Mouse (Mus musculus): ENCODE measurements around the gene Abtb2. TPM values are rescaled to one million over a fixed set of nuclear protein-coding genes. Genes with fewer than 3 reads are reported as not detected.

The Abtb2 gene
- polyA plus RNA-seq, 1 experiment: 2.0 TPM

DNA sequence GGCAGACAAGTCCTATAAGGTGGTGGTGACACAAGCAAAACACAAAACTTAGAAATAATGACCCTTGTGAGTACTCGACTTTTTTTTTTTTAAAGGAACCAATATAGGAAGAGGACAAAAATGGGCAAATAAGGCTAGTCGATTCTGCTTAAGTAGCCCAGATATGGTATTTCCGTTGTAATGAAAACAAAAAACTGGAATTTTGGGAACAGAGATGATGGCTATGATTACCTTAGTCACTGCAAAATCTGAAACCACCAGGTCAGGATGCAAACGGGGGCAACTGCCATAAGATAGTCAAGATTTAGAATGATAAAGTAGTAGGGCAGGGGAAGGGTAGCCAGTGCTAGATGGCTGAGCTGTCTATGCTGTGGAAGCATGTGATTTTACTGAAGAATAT is 195.9 kb downstream of the Abtb2 start:
- H3K27ac ChIP-seq (replicated peaks; ENCODE audit: low read depth, low read length): no peak overlapping the region
- H3K4me1 ChIP-seq (ENCODE audit: control insufficient read depth, insufficient read depth, insufficient read length, low read length): no peaks in the 10 kb centered on the region
- no peak overlapping the region for H3K4me3 ChIP-seq (ENCODE audit: insufficient read depth, low read depth, low read length)

DNA sequence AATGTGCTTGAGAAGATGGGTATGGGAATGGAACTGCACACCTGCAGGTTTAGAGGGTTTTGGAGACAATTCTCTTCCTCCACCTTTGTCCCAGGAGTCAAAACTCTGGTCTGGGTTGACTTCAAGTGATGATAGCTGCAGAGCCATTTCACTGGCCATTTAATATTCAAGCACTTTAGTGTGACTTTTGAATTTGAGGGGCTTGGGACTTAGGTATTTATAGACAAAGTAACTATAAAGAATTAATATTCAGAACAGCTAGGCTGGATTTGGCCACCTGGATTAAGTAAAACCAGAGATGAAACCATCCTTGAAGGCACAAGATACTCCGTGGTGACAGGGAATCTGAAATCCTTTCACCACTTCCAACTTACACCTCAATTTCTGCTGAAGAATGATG is 196.4 kb downstream of the Abtb2 start:
- Histone ChIP-seq H3K4me1 (ENCODE audit: control insufficient read depth, insufficient read depth, insufficient read length, low read length) (no peaks in the 10 kb centered on the region), H3K4me3 (ENCODE audit: insufficient read depth, low read depth, low read length) (no peak overlapping the region), H3K27ac (replicated peaks; ENCODE audit: low read depth, low read length) (no peak overlapping the region)

Other genes with a start within 250 kb of the Abtb2 start
- gene Elf5, start 154.6 kb upstream of the Abtb2 start, polyA plus RNA-seq (2012; ENCODE audit: insufficient read depth, insufficient read length, missing spikeins): not detected in 2 replicates
- 631 and 665 TPM in 2 replicates for gene Cat, start 81.2 kb upstream of the Abtb2 start, polyA plus RNA-seq (2012; ENCODE audit: insufficient read depth, insufficient read length, missing spikeins)
- gene Nat10, start 195.0 kb downstream of the Abtb2 start, polyA plus RNA-seq (2012; ENCODE audit: insufficient read depth, insufficient read length, missing spikeins): 4.7 and 6.9 TPM in 2 replicates
- 135 and 164 TPM in 2 replicates for gene Caprin1, start 231.3 kb downstream of the Abtb2 start, polyA plus RNA-seq (2012; ENCODE audit: insufficient read depth, insufficient read length, missing spikeins)